Mouse (Mus musculus) lung, postnatal 0 days (tissue): ENCODE results near the gene Krtap28-13.

Source experiments
- CTCF ChIP-seq: IDR thresholded peaks from 2 replicates; pipeline ENCODE4 v1.5.1; 2016; ENCODE audit warnings: antibody characterized with exemption, mild to moderate bottlenecking
- EP300 ChIP-seq: IDR thresholded peaks from 2 replicates; pipeline ENCODE4 v1.6.1; 2016; ENCODE audit warnings: antibody characterized with exemption, mild to moderate bottlenecking, control low read depth

- TF ChIP-seq EP300 (no peak), CTCF (no peak)
Measured at GRCm38 (mm10) chr1:83067205-83067604, 6.5 kb downstream of the Krtap28-13 start.
